Mouse (Mus musculus): ENCODE results near the gene Zfp280c. TPM values are rescaled to one million over a fixed set of nuclear protein-coding genes. Genes with fewer than 3 reads are reported as not detected.

The Zfp280c gene
- total and polyA plus RNA-seq, 2 experiments from 2014 or later = 7.7 to 19.4 TPM

DNA sequence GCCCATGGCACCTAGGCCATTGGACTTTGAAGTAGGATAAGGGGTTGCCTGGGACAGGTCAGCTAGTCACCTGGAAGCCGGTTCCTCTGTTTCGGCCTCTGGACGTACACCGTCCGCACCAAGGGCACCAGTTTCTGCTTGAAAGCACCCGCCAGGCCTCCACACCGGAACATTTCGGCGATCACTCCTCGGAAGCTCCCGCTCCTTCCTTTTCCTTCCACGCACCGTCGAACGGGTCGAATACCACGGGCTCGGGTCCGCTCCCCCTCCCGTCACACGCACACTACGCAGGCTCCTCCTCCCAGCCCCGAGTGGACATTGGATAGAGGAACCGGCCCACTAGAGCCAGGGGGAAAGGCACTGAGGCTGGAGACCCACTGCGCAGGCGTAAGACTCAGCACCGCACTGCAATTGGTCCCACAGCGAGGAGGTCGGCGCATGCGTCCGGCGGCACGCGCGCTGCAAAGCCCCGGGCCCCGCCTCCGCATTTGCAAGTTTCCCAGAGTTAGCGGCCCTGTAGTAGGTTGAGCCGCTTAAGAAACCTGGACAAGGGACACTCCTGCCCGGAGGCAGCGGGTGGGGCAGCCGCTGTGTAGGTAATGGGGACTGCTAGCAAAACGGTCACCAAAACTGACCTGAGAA, 81.0 kb downstream of the Zfp280c start, which contains the start of gene Aifm1:
Aifm1 (minus strand) TSS at position 398 of the 642 bp plus-strand sequence.
- Histone ChIP-seq H3K4me2 (ENCODE audit: low read depth, low read length) (peak within 1 kb of the TSS; percentile 60), H3K27ac (no peak within 1 kb of the TSS), H3K4me3 (ENCODE audit: low read length) (peak within 1 kb of the TSS; percentile 48), H3K27me3 (ENCODE audit: insufficient read depth, low read length) (no peaks in the 10 kb centered on the region), H3K36me3 (ENCODE audit: insufficient read depth, low read length) (no peaks in the 10 kb centered on the region), H3K9ac (replicated peaks; ENCODE audit: low read length) (peak within 1 kb of the TSS; percentile 46; the same call in 1 of the 2 replicates), H3K4me1 (ENCODE audit: insufficient read depth, low read length) (no peaks in the 10 kb centered on the region), H3K9me3 (ENCODE audit: low read length) (no peaks in the 10 kb centered on the region)
- TF ChIP-seq CTCF (IDR thresholded peaks at IDR 0.05; ENCODE audit: low read depth) = no peak
- WGBS = 24% methylated on average over 45 of the region's 45 CpGs
- peak; percentile 94 for DNase-seq (ENCODE audit: low spot score)
- peak; percentile 98 for ATAC-seq

DNA sequence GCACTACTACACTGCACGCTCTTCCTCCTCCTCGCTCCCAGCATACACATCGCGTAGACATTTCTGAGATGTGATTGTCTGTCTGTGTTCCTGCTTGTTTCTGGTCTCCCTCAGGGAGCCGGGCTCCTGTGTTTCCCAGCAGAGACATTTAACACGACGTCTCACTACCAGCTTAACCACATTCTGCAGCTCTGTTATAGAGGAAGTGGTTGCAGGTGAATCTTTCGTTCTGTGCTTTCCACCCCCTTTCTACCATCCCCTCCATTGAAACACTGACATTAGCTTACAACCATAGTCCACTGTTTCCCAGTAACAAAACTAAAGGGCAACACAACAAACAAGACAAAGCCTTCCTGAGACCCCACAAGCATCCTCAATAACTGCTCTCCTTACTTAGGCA, 100.5 kb downstream of the Zfp280c start:
- no peak overlapping the region for H3K27ac ChIP-seq
- H3K27me3 ChIP-seq (ENCODE audit: insufficient read depth, low read length) = no peaks in the 10 kb centered on the region
- no peak overlapping the region for H3K4me2 ChIP-seq (ENCODE audit: low read depth, low read length)
- WGBS = 94% methylated on average over 8 of the region's 8 CpGs
- H3K4me1 ChIP-seq (ENCODE audit: insufficient read depth, low read length) = no peaks in the 10 kb centered on the region
- H3K9ac ChIP-seq (replicated peaks; ENCODE audit: low read length) = no peak overlapping the region
- DNase-seq (ENCODE audit: low spot score) (no peak), ATAC-seq (no peak)
- H3K36me3 ChIP-seq (ENCODE audit: insufficient read depth, low read length) = no peaks in the 10 kb centered on the region
- no peak for TF ChIP-seq CTCF (IDR thresholded peaks at IDR 0.05; ENCODE audit: low read depth)
- no peak overlapping the region for H3K4me3 ChIP-seq (ENCODE audit: low read length)
- H3K9me3 ChIP-seq (ENCODE audit: low read length) = no peaks in the 10 kb centered on the region

Small RNAs within 50 kb of the gene (microRNA-seq; reads per million reads assigned to microRNA genes)
- gene Gm27828 = 0 reads per million in 2 experiments

Other genes with a start within 250 kb of the Zfp280c start
- gene Elf4, start 131.4 kb downstream of the Zfp280c start, total RNA-seq (2014; rRNA removed) = 0.78 and 1.5 TPM in 2 replicates
- 0.32 and 0.34 TPM in 2 replicates for gene Elf4, start 131.4 kb downstream of the Zfp280c start, polyA plus RNA-seq (2015; fragmentation: Nextera tagmentation; extraction: Ambion mirVana)
- 7.2 and 10.7 TPM in 2 replicates for gene Aifm1, start 80.9 kb downstream of the Zfp280c start, total RNA-seq (2014; rRNA removed)
- gene Aifm1, start 80.9 kb downstream of the Zfp280c start, polyA plus RNA-seq (2015; fragmentation: Nextera tagmentation; extraction: Ambion mirVana) = 32.9 and 34.6 TPM in 2 replicates
- gene Rab33a, start 75.2 kb downstream of the Zfp280c start, total RNA-seq (2014; rRNA removed) = 40.4 and 43.8 TPM in 2 replicates
- 66.3 and 70.3 TPM in 2 replicates for gene Rab33a, start 75.2 kb downstream of the Zfp280c start, polyA plus RNA-seq (2015; fragmentation: Nextera tagmentation; extraction: Ambion mirVana)
- 12.1 and 18.1 TPM in 2 replicates for gene Slc25a14, start 28.9 kb upstream of the Zfp280c start, total RNA-seq (2014; rRNA removed)
- 40.6 and 41.3 TPM in 2 replicates for gene Slc25a14, start 28.9 kb upstream of the Zfp280c start, polyA plus RNA-seq (2015; fragmentation: Nextera tagmentation; extraction: Ambion mirVana)
- not detected in 2 replicates for gene Gpr119, start 80.0 kb upstream of the Zfp280c start, total RNA-seq (2014; rRNA removed)
- gene Gpr119, start 80.0 kb upstream of the Zfp280c start, polyA plus RNA-seq (2015; fragmentation: Nextera tagmentation; extraction: Ambion mirVana) = not detected in 2 replicates
- gene Rbmx2, start 100.5 kb upstream of the Zfp280c start, total RNA-seq (2014; rRNA removed) = 4.9 and 6.0 TPM in 2 replicates
- gene Rbmx2, start 100.5 kb upstream of the Zfp280c start, polyA plus RNA-seq (2015; fragmentation: Nextera tagmentation; extraction: Ambion mirVana) = 23.7 and 28.2 TPM in 2 replicates